Mouse (Mus musculus): ENCODE measurements around the gene Gm49384. TPM values are rescaled to one million over a fixed set of nuclear protein-coding genes. Genes with fewer than 3 reads are reported as not detected.
"Not testable (repeated sequence)": the region's sequence is repeated elsewhere in the genome, so short reads cannot be mapped to it uniquely, and the experiment has no call there.

Gene Gm49384
- polyA plus RNA-seq, 1 experiment from 2014 or later, result 21.5 TPM

- not testable (repeated sequence) for H3K27ac ChIP-seq; H3K4me2 ChIP-seq; H3K9ac ChIP-seq; H3K4me1 ChIP-seq; H3K4me3 ChIP-seq (replicated peaks); H3K27me3 ChIP-seq (replicated peaks); H3K9me3 ChIP-seq; H3K36me3 ChIP-seq; ATAC-seq (ENCODE audit: insufficient read depth, low FRiP score, low read depth)
- WGBS, result 77% methylated on average over 2 of the region's 2 CpGs
Measured at GRCm38 (mm10) chr12:69160677-69161076, 43.4 kb downstream of the Gm49384 start.

GRCm38 (mm10) chr12:69159578-69159940 lies 44.5 kb downstream of the Gm49384 start:
- Histone ChIP-seq H3K4me3 (replicated peaks) (peak overlapping the region; percentile 73; the same call in 1 of the 2 replicates), H3K36me3 (peaks cover 5% of the 10 kb centered on the region; the same call in 1 of the 2 replicates), H3K9ac (no peak overlapping the region), H3K9me3 (no peaks in the 10 kb centered on the region), H3K4me2 (peak overlapping the region; percentile 35; the same call in 1 of the 2 replicates), H3K4me1 (0 out of 2 replicates have a peak, but pooled peaks cover 3% of the 10 kb centered on the region), H3K27me3 (replicated peaks) (no peaks in the 10 kb centered on the region), H3K27ac (no peak overlapping the region; the same call in 1 of the 2 replicates)
- WGBS, result 3% methylated on average over 9 of the region's 9 CpGs
- ATAC-seq (ENCODE audit: insufficient read depth, low FRiP score, low read depth), result no peak

DNA sequence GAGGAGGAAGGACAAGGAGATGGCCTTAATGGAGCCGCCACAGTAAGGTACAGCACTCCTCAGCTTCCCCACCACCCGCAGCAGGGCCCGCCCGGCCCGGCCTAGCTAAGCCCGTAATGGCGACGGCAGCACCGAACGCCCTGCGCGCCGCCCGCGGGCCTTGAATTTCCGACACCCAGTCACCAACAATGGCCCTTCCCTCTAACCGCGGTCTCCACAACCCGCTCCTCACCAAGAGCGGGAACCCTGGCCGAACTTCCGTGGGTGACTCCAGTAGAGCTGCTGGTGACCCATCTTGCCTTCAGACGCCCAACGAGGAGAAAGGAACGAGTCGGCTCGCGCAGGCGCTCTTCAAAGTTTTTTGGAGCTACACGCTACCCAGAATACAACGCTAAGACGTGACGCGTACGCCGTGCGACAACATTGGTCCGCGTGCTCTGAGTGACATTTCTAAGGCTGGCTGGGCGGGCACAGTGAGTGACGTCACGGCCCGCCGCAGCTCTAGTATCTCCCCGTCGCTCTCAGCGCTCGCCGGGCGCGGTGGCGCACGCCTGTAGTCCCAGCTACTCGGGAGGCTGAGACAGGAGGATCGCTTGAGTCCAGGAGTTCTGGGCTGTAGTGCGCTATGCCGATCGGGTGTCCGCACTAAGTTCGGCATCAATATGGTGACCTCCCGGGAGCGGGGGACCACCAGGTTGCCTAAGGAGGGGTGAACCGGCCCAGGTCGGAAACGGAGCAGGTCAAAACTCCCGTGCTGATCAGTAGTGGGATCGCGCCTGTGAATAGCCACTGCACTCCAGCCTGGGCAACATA lies 45.1 kb downstream of the Gm49384 start, which contains the start of gene Rps29:
TSS of gene Rps29 (minus strand) at position 422 of the 813 bp plus-strand sequence.
- under 1% methylated on average over 59 of the region's 68 CpGs for WGBS
- peak; percentile 99 for ATAC-seq (ENCODE audit: insufficient read depth, low FRiP score, low read depth)
- peak within 1 kb of the TSS; percentile 93 for H3K27ac ChIP-seq
- not testable (repeated sequence) for H3K4me1 ChIP-seq; H3K27me3 ChIP-seq (replicated peaks); H3K36me3 ChIP-seq; H3K9me3 ChIP-seq
- H3K4me2 ChIP-seq, result peak within 1 kb of the TSS; percentile 57
- H3K9ac ChIP-seq, result peak within 1 kb of the TSS; percentile 86
- peak within 1 kb of the TSS; percentile 73 for H3K4me3 ChIP-seq (replicated peaks)

DNA sequence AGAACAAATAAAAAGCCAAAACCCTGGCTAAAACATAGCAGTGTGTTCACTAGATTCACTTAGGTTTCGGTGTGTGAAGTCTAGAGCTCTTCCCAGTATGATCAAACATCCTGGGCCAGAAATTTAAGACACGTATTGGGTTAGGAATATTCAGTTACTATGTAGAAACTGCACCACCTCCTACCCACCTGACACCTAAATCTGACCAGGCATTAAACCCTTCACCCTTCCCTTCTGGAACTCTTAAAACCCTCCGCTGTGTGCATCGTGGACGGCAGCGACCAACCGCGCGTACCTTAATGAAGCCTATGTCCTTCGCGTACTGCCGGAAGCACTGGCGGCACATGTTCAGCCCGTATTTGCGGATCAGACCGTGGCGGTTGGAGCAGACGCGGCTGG lies 45.7 kb downstream of the Gm49384 start:
- under 1% methylated on average over 19 of the region's 19 CpGs for WGBS
- no peaks in the 10 kb centered on the region for H3K9me3 ChIP-seq
- H3K4me1 ChIP-seq, result 0 out of 2 replicates have a peak, but pooled peaks cover 3% of the 10 kb centered on the region
- H3K36me3 ChIP-seq, result peaks cover 5% of the 10 kb centered on the region; the same call in 1 of the 2 replicates
- H3K27me3 ChIP-seq (replicated peaks), result no peaks in the 10 kb centered on the region
- H3K27ac ChIP-seq, result peak overlapping the region; percentile 93
- peak overlapping the region; percentile 86 for H3K9ac ChIP-seq
- peak overlapping the region; percentile 57 for H3K4me2 ChIP-seq
- peak overlapping the region; percentile 73 for H3K4me3 ChIP-seq (replicated peaks)
- ATAC-seq (ENCODE audit: insufficient read depth, low FRiP score, low read depth), result no peak

GRCm38 (mm10) chr12:69157107-69157506 lies 47.0 kb downstream of the Gm49384 start:
- Histone ChIP-seq H3K4me1 (0 out of 2 replicates have a peak, but pooled peaks cover 3% of the 10 kb centered on the region), H3K36me3 (peaks cover 5% of the 10 kb centered on the region; the same call in 1 of the 2 replicates), H3K27ac (no peak overlapping the region), H3K9me3 (no peaks in the 10 kb centered on the region), H3K4me3 (replicated peaks) (no peak overlapping the region), H3K27me3 (replicated peaks) (no peaks in the 10 kb centered on the region), H3K4me2 (peak overlapping the region; percentile 57; the same call in 1 of the 2 replicates), H3K9ac (no peak overlapping the region)
- WGBS, result 98% methylated on average over 2 of the region's 2 CpGs
- ATAC-seq (ENCODE audit: insufficient read depth, low FRiP score, low read depth), result no peak

DNA sequence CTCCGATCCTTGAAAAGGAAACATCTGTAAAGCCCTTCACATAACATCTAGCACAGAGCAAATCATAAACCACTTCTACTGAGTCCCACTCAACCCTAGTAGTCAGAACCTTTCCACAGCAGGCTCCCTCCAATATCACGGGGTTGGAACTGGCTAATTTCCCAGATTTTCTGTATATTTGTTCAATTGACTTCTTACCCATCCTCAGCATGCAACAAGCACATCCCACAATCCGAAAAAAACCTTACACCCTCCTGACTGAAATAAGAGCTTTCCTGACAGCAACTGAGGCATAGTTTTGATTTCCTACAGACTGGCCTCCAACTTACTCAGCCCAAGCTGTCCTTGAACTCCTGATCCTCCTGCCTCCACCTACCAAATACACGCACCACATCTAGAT lies 47.6 kb downstream of the Gm49384 start:
- Histone ChIP-seq H3K27ac (no peak overlapping the region), H3K4me3 (replicated peaks) (no peak overlapping the region), H3K36me3 (peaks cover 5% of the 10 kb centered on the region; the same call in 1 of the 2 replicates), H3K9me3 (no peaks in the 10 kb centered on the region), H3K9ac (no peak overlapping the region), H3K4me1 (0 out of 2 replicates have a peak, but pooled peaks cover 3% of the 10 kb centered on the region), H3K4me2 (no peak overlapping the region), H3K27me3 (replicated peaks) (no peaks in the 10 kb centered on the region)
- 74% methylated on average over 4 of the region's 4 CpGs for WGBS
- no peak for ATAC-seq (ENCODE audit: insufficient read depth, low FRiP score, low read depth)

- ATAC-seq (ENCODE audit: insufficient read depth, low FRiP score, low read depth), result no peak
- WGBS, result 72% methylated on average over 2 of the region's 2 CpGs
- H3K27me3 ChIP-seq (replicated peaks), result no peaks in the 10 kb centered on the region
- H3K9ac ChIP-seq, result no peak overlapping the region
- no peak overlapping the region for H3K4me3 ChIP-seq (replicated peaks)
- H3K4me2 ChIP-seq, result no peak overlapping the region
- H3K9me3 ChIP-seq, result no peaks in the 10 kb centered on the region
- 0 out of 2 replicates have a peak, but pooled peaks cover 3% of the 10 kb centered on the region for H3K4me1 ChIP-seq
- peaks cover 5% of the 10 kb centered on the region; the same call in 1 of the 2 replicates for H3K36me3 ChIP-seq
- no peak overlapping the region for H3K27ac ChIP-seq
Measured at GRCm38 (mm10) chr12:69155923-69156322, 48.1 kb downstream of the Gm49384 start.

DNA sequence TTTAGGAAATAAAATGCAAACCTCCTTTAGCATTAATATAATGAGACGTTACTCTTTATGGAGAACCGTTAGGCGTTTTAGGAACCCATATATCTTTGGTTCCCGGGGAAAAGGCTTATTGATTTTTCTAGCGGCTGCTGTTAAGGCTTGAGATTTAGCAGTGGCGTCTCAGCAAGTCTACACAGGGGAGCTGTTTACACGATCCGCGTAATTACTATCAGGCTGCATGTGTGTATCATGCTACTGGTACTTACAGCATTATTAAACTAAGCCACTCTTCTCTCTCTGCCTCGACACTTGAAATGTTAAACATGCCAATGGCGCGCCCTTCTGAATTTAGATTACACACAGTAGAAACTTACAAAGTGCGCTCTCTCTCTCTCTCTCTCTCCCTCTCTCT lies 54.0 kb downstream of the Gm49384 start:
- Histone ChIP-seq H3K9me3 (no peaks in the 10 kb centered on the region), H3K27ac (no peak overlapping the region), H3K4me3 (replicated peaks) (no peak overlapping the region), H3K9ac (no peak overlapping the region), H3K4me1 (no peaks in the 10 kb centered on the region), H3K27me3 (replicated peaks) (no peaks in the 10 kb centered on the region), H3K36me3 (no peaks in the 10 kb centered on the region), H3K4me2 (no peak overlapping the region)
- 53% methylated on average over 13 of the region's 13 CpGs for WGBS
- no peak for ATAC-seq (ENCODE audit: insufficient read depth, low FRiP score, low read depth)

GRCm38 (mm10) chr12:69147166-69147735 lies 56.8 kb downstream of the Gm49384 start:
- WGBS, result 85% methylated on average over 5 of the region's 5 CpGs
- Histone ChIP-seq H3K36me3 (no peaks in the 10 kb centered on the region), H3K9ac (no peak overlapping the region), H3K9me3 (no peaks in the 10 kb centered on the region), H3K4me2 (no peak overlapping the region), H3K4me3 (replicated peaks) (no peak overlapping the region), H3K27ac (no peak overlapping the region), H3K27me3 (replicated peaks) (no peaks in the 10 kb centered on the region), H3K4me1 (no peaks in the 10 kb centered on the region)
- no peak for ATAC-seq (ENCODE audit: insufficient read depth, low FRiP score, low read depth)

DNA sequence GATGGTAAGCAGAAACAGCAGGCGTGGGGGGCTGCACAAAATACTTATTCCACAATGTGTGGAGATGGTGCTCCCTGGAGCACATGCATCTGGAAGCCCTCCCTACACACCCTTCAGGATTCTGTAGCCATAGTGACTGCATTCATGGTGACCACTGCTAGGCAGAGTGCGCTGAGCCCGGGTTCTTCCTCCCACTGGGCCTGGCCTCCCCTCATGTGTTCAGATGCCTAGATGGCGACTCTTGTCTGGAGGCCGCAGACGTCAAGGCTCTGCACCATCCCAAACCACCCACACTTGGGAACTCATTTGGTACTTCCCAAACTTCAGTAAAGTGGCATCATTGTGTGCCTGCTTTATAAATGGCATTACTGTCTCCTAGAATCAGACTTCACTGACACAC lies 60.6 kb downstream of the Gm49384 start:
- Histone ChIP-seq H3K4me2 (no peak overlapping the region), H3K4me1 (no peaks in the 10 kb centered on the region), H3K4me3 (replicated peaks) (no peak overlapping the region), H3K36me3 (no peaks in the 10 kb centered on the region), H3K9ac (no peak overlapping the region), H3K9me3 (no peaks in the 10 kb centered on the region), H3K27ac (no peak overlapping the region), H3K27me3 (replicated peaks) (no peaks in the 10 kb centered on the region)
- no peak for ATAC-seq (ENCODE audit: insufficient read depth, low FRiP score, low read depth)
- 77% methylated on average over 6 of the region's 6 CpGs for WGBS

GRCm38 (mm10) chr12:69139841-69140240 lies 64.2 kb downstream of the Gm49384 start:
- H3K4me2 ChIP-seq, result no peak overlapping the region
- H3K9ac ChIP-seq, result no peak overlapping the region
- no peaks in the 10 kb centered on the region for H3K36me3 ChIP-seq
- no peaks in the 10 kb centered on the region for H3K9me3 ChIP-seq
- no peak overlapping the region for H3K4me3 ChIP-seq (replicated peaks)
- no peaks in the 10 kb centered on the region for H3K4me1 ChIP-seq
- H3K27me3 ChIP-seq (replicated peaks), result no peaks in the 10 kb centered on the region
- no peak overlapping the region for H3K27ac ChIP-seq
- no peak for ATAC-seq (ENCODE audit: insufficient read depth, low FRiP score, low read depth)
- WGBS, result 84% methylated on average over 7 of the region's 7 CpGs
